Mouse (Mus musculus) left cerebral cortex, adult 18-20 months (tissue): ENCODE results near the gene Dda1. TPM values are rescaled to one million over a fixed set of nuclear protein-coding genes. Genes with fewer than 3 reads are reported as not detected.

Experiments
- DNase-seq, 2 experiments: peaks; one replicate each; pipeline ENCODE4 v3.0.0; 2021 to 2022; ENCODE audit warnings: low spot score in 2 of 2, mixed read lengths in 1 of 2
- total RNA-seq, 2 experiments: library from RNA; stranded (reverse); gene quantifications; 2 replicates each; pipeline ENCODE4 v1.2.3; 2021

Gene Dda1
- total RNA-seq, 2 experiments from 2014 or later, result 76.7 to 86.1 TPM

GRCm38 (mm10) chr8:71488454-71488853 is 19.5 kb downstream of the Dda1 start:
- DNase-seq, result peak; percentile 80 to 83

- peak; percentile 78 for DNase-seq
Measured at GRCm38 (mm10) chr8:71495039-71495438, 26.0 kb downstream of the Dda1 start.

- DNase-seq, result no peak
Measured at GRCm38 (mm10) chr8:71495811-71496210, 26.8 kb downstream of the Dda1 start.

- no peak for DNase-seq
Measured at GRCm38 (mm10) chr8:71496481-71496880, 27.5 kb downstream of the Dda1 start.

GRCm38 (mm10) chr8:71497077-71497645 is 28.2 kb downstream of the Dda1 start:
- no peak for DNase-seq

- DNase-seq, result no peak
Measured at GRCm38 (mm10) chr8:71497881-71498501, 29.0 kb downstream of the Dda1 start.

GRCm38 (mm10) chr8:71498816-71499690 is 30.1 kb downstream of the Dda1 start:
- no peak for DNase-seq

GRCm38 (mm10) chr8:71504349-71504748 is 35.4 kb downstream of the Dda1 start:
- DNase-seq, result no peak

GRCm38 (mm10) chr8:71505326-71505725 is 36.3 kb downstream of the Dda1 start:
- no peak for DNase-seq

GRCm38 (mm10) chr8:71505979-71506378 is 37.0 kb downstream of the Dda1 start:
- DNase-seq, result no peak

GRCm38 (mm10) chr8:71507589-71508104 is 38.6 kb downstream of the Dda1 start:
- DNase-seq, result peak; percentile 71 to 91

GRCm38 (mm10) chr8:71509316-71509715 is 40.3 kb downstream of the Dda1 start:
- no peak for DNase-seq

- DNase-seq, result no peak
Measured at GRCm38 (mm10) chr8:71511644-71512043, 42.6 kb downstream of the Dda1 start, which contains the start of gene Plvap. Plvap (minus strand) TSS chr8:71511752.

GRCm38 (mm10) chr8:71513018-71513754 is 44.2 kb downstream of the Dda1 start:
- no peak for DNase-seq

GRCm38 (mm10) chr8:71515043-71515442 is 46.0 kb downstream of the Dda1 start:
- DNase-seq, result no peak

GRCm38 (mm10) chr8:71516786-71517185 is 47.8 kb downstream of the Dda1 start:
- no peak for DNase-seq

GRCm38 (mm10) chr8:71519037-71519825 is 50.2 kb downstream of the Dda1 start:
- peak in 1 of 2 experiments; percentile 57 for DNase-seq

- DNase-seq, result peak; percentile 92 to 96
Measured at GRCm38 (mm10) chr8:71521634-71522033, 52.6 kb downstream of the Dda1 start.

GRCm38 (mm10) chr8:71525226-71526050 is 56.4 kb downstream of the Dda1 start, which contains the start of gene Ccdc194:
Ccdc194 (minus strand) TSS chr8:71525711.
- DNase-seq, result no peak
